ENCODE assay signal across 8 mouse cellular contexts in genomic region chr7:89903442-89904343, GRCm38 (mm10). TPM values are rescaled to one million over a fixed set of nuclear protein-coding genes. Genes with fewer than 3 reads are reported as not detected.
DNase-seq lines count a peak whose midpoint lies in the region; ATAC-seq and TF ChIP-seq lines count a peak whose summit lies in the region.
"Had no signal": no experiment of that assay in that cellular context is flagged by ENCODE, and none has a peak within 500 bp of the region (broad histone marks: within the 10 kb centered on the region; RNA-seq: fewer than 3 reads in every experiment).

Gene Ccdc81, minus strand, starts transcription at chr7:89903629.

- peak; percentile 47; the same call in 1 of the 2 replicates for ATAC-seq in lung, postnatal 0 days
- ATAC-seq in stomach, embryonic 16.5 days (ENCODE audit: insufficient read depth, low FRiP score) = no peak

- no peaks in the 10 kb centered on the region for H3K9me3 ChIP-seq in lung, postnatal 0 days (ENCODE audit: low read length)
- H3K9me3 ChIP-seq in forebrain, embryonic 10.5 days = no peaks in the 10 kb centered on the region
- H3K9me3 ChIP-seq in limb, embryonic 10.5 days (replicated peaks) = no peaks in the 10 kb centered on the region
- H3K9me3 ChIP-seq in stomach, embryonic 16.5 days (replicated peaks; ENCODE audit: control insufficient read depth, low read length) = no peaks in the 10 kb centered on the region

- no peaks in the 10 kb centered on the region for H3K36me3 ChIP-seq in lung, postnatal 0 days (ENCODE audit: insufficient read depth, low read length)
- H3K36me3 ChIP-seq in forebrain, embryonic 10.5 days (replicated peaks) = no peaks in the 10 kb centered on the region
- no peaks in the 10 kb centered on the region for H3K36me3 ChIP-seq in limb, embryonic 10.5 days
- H3K36me3 ChIP-seq in stomach, embryonic 16.5 days (ENCODE audit: control insufficient read depth, insufficient read depth, low read length) = no peaks in the 10 kb centered on the region

- no peak within 1 kb of the TSS for H3K4me3 ChIP-seq in lung, postnatal 0 days (ENCODE audit: low read depth, low read length)
- no peak within 1 kb of the TSS for H3K4me3 ChIP-seq in lung, adult 2 months (replicated peaks; ENCODE audit: extremely low read depth, low read depth, low read length)
- H3K4me3 ChIP-seq in forebrain, embryonic 10.5 days = peak within 1 kb of the TSS; percentile 9; the same call in 1 of the 2 replicates
- H3K4me3 ChIP-seq in limb, embryonic 10.5 days = peak within 1 kb of the TSS; percentile 2; the same call in 1 of the 2 replicates
- peak within 1 kb of the TSS; percentile 23 for H3K4me3 ChIP-seq in stomach, embryonic 16.5 days (replicated peaks; ENCODE audit: low read length)
- H3K4me3 ChIP-seq: myocyte had no signal

- WGBS in lung, postnatal 0 days = 30% methylated on average over 22 of the region's 22 CpGs
- WGBS in lung, adult 2 months = 37% methylated on average over 22 of the region's 22 CpGs
- WGBS in forebrain, embryonic 10.5 days = 42% methylated on average over 22 of the region's 22 CpGs
- 44% methylated on average over 22 of the region's 22 CpGs for WGBS in limb, embryonic 10.5 days
- 31% methylated on average over 22 of the region's 22 CpGs for WGBS in stomach, embryonic 16.5 days

- H3K27me3 ChIP-seq in lung, postnatal 0 days (replicated peaks; ENCODE audit: insufficient read depth, low read length) = no peaks in the 10 kb centered on the region
- H3K27me3 ChIP-seq in forebrain, embryonic 10.5 days (ENCODE audit: poor library complexity, severe bottlenecking) = no peaks in the 10 kb centered on the region
- peaks cover 7% of the 10 kb centered on the region; the same call in 1 of the 2 replicates for H3K27me3 ChIP-seq in limb, embryonic 10.5 days (ENCODE audit: low read depth, poor library complexity, severe bottlenecking)
- H3K27me3 ChIP-seq in stomach, embryonic 16.5 days (ENCODE audit: control insufficient read depth, insufficient read depth, low read length) = no peaks in the 10 kb centered on the region

- no peak within 1 kb of the TSS for H3K9ac ChIP-seq in lung, postnatal 0 days (replicated peaks; ENCODE audit: low read depth)
- no peak within 1 kb of the TSS for H3K9ac ChIP-seq in stomach, embryonic 16.5 days (ENCODE audit: low read length)

- no peak for DNase-seq in lung, postnatal 0 days (ENCODE audit: low spot score)
- no peak for DNase-seq in lung, adult 2 months
- peak; percentile 38 for DNase-seq in forebrain, embryonic 10.5 days (ENCODE audit: extremely low spot score, low spot score)
- no peak for DNase-seq in limb, embryonic 10.5 days (ENCODE audit: low spot score)
- DNase-seq in cerebellum, adult 11-12 months = no peak
- DNase-seq in natural killer cell, adult 2 months (ENCODE audit: low spot score in 2 of 2) = no peak

- peak within 1 kb of the TSS; percentile 29; the same call in 1 of the 2 replicates for H3K4me2 ChIP-seq in lung, postnatal 0 days (replicated peaks; ENCODE audit: low read depth, low read length)
- peak within 1 kb of the TSS; percentile 50 for H3K4me2 ChIP-seq in stomach, embryonic 16.5 days (ENCODE audit: low read depth, low read length)

- no peak for TF ChIP-seq EP300 in lung, postnatal 0 days (IDR thresholded peaks at IDR 0.05)

- TF ChIP-seq CTCF in lung, postnatal 0 days (IDR thresholded peaks at IDR 0.05) = no peak
- no peak for TF ChIP-seq CTCF in lung, adult 2 months (IDR thresholded peaks at IDR 0.05; ENCODE audit: insufficient read depth, low read length)

- H3K27ac ChIP-seq in lung, postnatal 0 days (ENCODE audit: low read length) = no peak within 1 kb of the TSS
- H3K27ac ChIP-seq in forebrain, embryonic 10.5 days = no peak within 1 kb of the TSS
- H3K27ac ChIP-seq in limb, embryonic 10.5 days = no peak within 1 kb of the TSS
- H3K27ac ChIP-seq in stomach, embryonic 16.5 days (ENCODE audit: low read length) = no peak within 1 kb of the TSS

- H3K4me1 ChIP-seq in lung, postnatal 0 days (ENCODE audit: insufficient read depth, low read depth, low read length) = no peaks in the 10 kb centered on the region
- H3K4me1 ChIP-seq in lung, adult 2 months (ENCODE audit: control insufficient read depth, insufficient read depth, low read length) = no peaks in the 10 kb centered on the region
- H3K4me1 ChIP-seq in forebrain, embryonic 10.5 days = peaks cover 15% of the 10 kb centered on the region
- peaks cover 14% of the 10 kb centered on the region for H3K4me1 ChIP-seq in limb, embryonic 10.5 days
- H3K4me1 ChIP-seq in stomach, embryonic 16.5 days (ENCODE audit: control insufficient read depth, insufficient read depth, low read length) = peaks cover 3% of the 10 kb centered on the region; the same call in 1 of the 2 replicates

- no peak for TF ChIP-seq POLR2A in lung, adult 2 months (IDR thresholded peaks at IDR 0.05; ENCODE audit: borderline replicate concordance, extremely low read depth, low read depth, low read length)

RNA-seq across cellular contexts. Expression of gene Ccdc81, which starts in this region (rescaled TPM):
- polyA plus RNA-seq in lung, postnatal 0 days (2015; fragmentation: Nextera tagmentation; extraction: Ambion mirVana) = 1.2 and 1.4 TPM in 2 replicates
- 0.76 and 0.97 TPM in 2 replicates for polyA plus RNA-seq in lung, adult 2 months (2012; rRNA removed)
- not detected in 2 replicates for polyA plus RNA-seq in forebrain, embryonic 10.5 days (2016; fragmentation: Nextera tagmentation; extraction: Ambion mirVana)
- 0.08 TPM in 1 of 2 replicates, not detected in the other for polyA plus RNA-seq in limb, embryonic 10.5 days (2016; fragmentation: Nextera tagmentation; extraction: Ambion mirVana)
- 0.05 and 0.11 TPM in 2 replicates for polyA plus RNA-seq in stomach, embryonic 16.5 days (2015; fragmentation: Nextera tagmentation; extraction: Ambion mirVana)
- polyA plus RNA-seq: myocyte had no signal

Comparison
In these comparisons a context has a peak if more than half of its experiments do, and no peak if none do; other contexts are left out.
1. Peak in DNase-seq and H3K4me3 ChIP-seq in forebrain, embryonic 10.5 days; RNA of the gene not detected or under 1 TPM.
2. H3K4me3 ChIP-seq: peak in limb, embryonic 10.5 days (single experiment) and stomach, embryonic 16.5 days (single experiment); none in lung, postnatal 0 days (single experiment) and lung, adult 2 months (single experiment).